Mouse (Mus musculus): ENCODE results near the gene Rb1.

- TF ChIP-seq EP300 (optimal IDR thresholded peaks at IDR 0.05): no peak
- no peak for TF ChIP-seq CTCF (IDR thresholded peaks at IDR 0.05; ENCODE audit: low read depth)
These were observed 98.8 kb downstream of the Rb1 start for GRCm38 (mm10) chr14:73226849-73227248.

Measured in stomach, postnatal 0 days (tissue).